Mouse (Mus musculus): ENCODE measurements around the gene Hsf5. TPM values are rescaled to one million over a fixed set of nuclear protein-coding genes. Genes with fewer than 3 reads are reported as not detected.

Gene Hsf5
- 0.38 and 0.41 TPM in 2 replicates for polyA plus RNA-seq (2014; fragmentation: Nextera tagmentation; extraction: Ambion mirVana)

- DNase-seq (no peak), ATAC-seq (ENCODE audit: insufficient read depth) (no peak)
- peaks cover 74% of the 10 kb centered on the region for H3K36me3 ChIP-seq (ENCODE audit: insufficient read depth)
- no peaks in the 10 kb centered on the region for H3K27me3 ChIP-seq (ENCODE audit: insufficient read depth, low read length)
- H3K9ac ChIP-seq = no peak within 1 kb of the TSS
- H3K4me1 ChIP-seq (ENCODE audit: insufficient read depth) = no peaks in the 10 kb centered on the region
- H3K4me2 ChIP-seq = no peak within 1 kb of the TSS
- TF ChIP-seq CTCF (IDR thresholded peaks at IDR 0.05; ENCODE audit: low read depth) = no peak
- H3K9me3 ChIP-seq (ENCODE audit: low read depth, low read length) = no peaks in the 10 kb centered on the region
- 86% methylated on average over 61 of the region's 69 CpGs for WGBS
- H3K27ac ChIP-seq (ENCODE audit: low read depth) = no peak within 1 kb of the TSS
- no peak within 1 kb of the TSS for H3K4me3 ChIP-seq (ENCODE audit: low read depth, low read length)
Measured at GRCm38 (mm10) chr11:87616790-87617474, at the start of gene Hsf5. Gene Hsf5 (plus strand): TSS chr11:87617164.

DNA sequence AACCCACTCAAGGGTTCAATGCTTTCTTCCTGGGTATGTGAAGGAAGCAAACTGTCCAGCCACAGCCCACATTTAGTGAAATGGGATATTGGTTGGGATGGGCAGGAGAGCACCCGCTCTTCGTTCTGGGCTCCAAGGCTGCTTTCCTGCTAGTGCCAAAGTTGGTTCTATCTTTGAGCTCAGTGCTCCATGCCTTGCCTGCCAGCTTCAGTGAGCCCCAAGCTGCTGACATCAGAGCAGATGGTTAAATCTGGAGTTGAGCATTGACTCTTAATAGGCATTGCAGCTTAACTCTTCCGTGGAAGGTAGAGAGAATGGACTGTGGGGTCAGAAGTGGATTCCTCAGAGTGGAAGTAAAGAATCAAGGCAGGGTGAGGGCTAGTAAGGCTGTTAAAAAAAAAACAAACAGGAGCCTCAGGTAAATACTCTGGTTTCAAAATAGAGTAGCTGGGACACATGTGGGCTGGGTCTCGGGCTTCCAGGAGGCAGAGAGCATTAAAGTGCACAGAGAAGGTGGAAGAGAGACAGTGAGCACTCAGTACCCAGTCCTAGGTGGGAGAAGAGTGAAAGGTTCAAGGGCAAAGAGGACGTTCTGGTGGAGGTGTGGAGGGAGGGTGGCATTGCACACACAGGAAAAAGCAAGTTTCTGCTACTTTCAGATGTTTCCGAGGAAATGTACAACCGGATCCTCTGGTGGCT, 48.6 kb upstream of the Hsf5 start, which contains the start of gene Sept4:
TSS of gene Sept4 (plus strand) at position 649 of the 699 bp plus-strand sequence.
- ATAC-seq (ENCODE audit: insufficient read depth) = no peak
- H3K9me3 ChIP-seq (ENCODE audit: low read depth, low read length) = no peaks in the 10 kb centered on the region
- no peak within 1 kb of the TSS for H3K27ac ChIP-seq (ENCODE audit: low read depth)
- no peak within 1 kb of the TSS for H3K4me3 ChIP-seq (ENCODE audit: low read depth, low read length)
- DNase-seq = no peak
- H3K4me1 ChIP-seq (ENCODE audit: insufficient read depth) = no peaks in the 10 kb centered on the region; the same call in 1 of the 2 replicates
- WGBS = 74% methylated on average over 7 of the region's 7 CpGs
- no peak for TF ChIP-seq CTCF (IDR thresholded peaks at IDR 0.05; ENCODE audit: low read depth)
- H3K9ac ChIP-seq = no peak within 1 kb of the TSS
- no peaks in the 10 kb centered on the region for H3K36me3 ChIP-seq (ENCODE audit: insufficient read depth)
- no peaks in the 10 kb centered on the region for H3K27me3 ChIP-seq (ENCODE audit: insufficient read depth, low read length)
- no peak within 1 kb of the TSS for H3K4me2 ChIP-seq

- H3K4me1 ChIP-seq (ENCODE audit: insufficient read depth) = no peaks in the 10 kb centered on the region; the same call in 1 of the 2 replicates
- 40% methylated on average over 5 of the region's 5 CpGs for WGBS
- H3K27me3 ChIP-seq (ENCODE audit: insufficient read depth, low read length) = no peaks in the 10 kb centered on the region
- no peak for DNase-seq
- no peak overlapping the region for H3K4me3 ChIP-seq (ENCODE audit: low read depth, low read length)
- H3K9ac ChIP-seq = no peak overlapping the region
- no peaks in the 10 kb centered on the region for H3K36me3 ChIP-seq (ENCODE audit: insufficient read depth)
- no peaks in the 10 kb centered on the region for H3K9me3 ChIP-seq (ENCODE audit: low read depth, low read length)
- no peak for TF ChIP-seq CTCF (IDR thresholded peaks at IDR 0.05; ENCODE audit: low read depth)
- H3K4me2 ChIP-seq = no peak overlapping the region
- ATAC-seq (ENCODE audit: insufficient read depth) = no peak
- H3K27ac ChIP-seq (ENCODE audit: low read depth) = no peak overlapping the region
Measured at GRCm38 (mm10) chr11:87570743-87571142, 46.2 kb upstream of the Hsf5 start.

GRCm38 (mm10) chr11:87571361-87571950, 45.5 kb upstream of the Hsf5 start:
- Histone ChIP-seq H3K4me2 (no peak overlapping the region), H3K4me3 (ENCODE audit: low read depth, low read length) (no peak overlapping the region), H3K4me1 (ENCODE audit: insufficient read depth) (no peaks in the 10 kb centered on the region; the same call in 1 of the 2 replicates), H3K9ac (no peak overlapping the region), H3K27me3 (ENCODE audit: insufficient read depth, low read length) (no peaks in the 10 kb centered on the region), H3K36me3 (ENCODE audit: insufficient read depth) (no peaks in the 10 kb centered on the region), H3K27ac (ENCODE audit: low read depth) (no peak overlapping the region), H3K9me3 (ENCODE audit: low read depth, low read length) (no peaks in the 10 kb centered on the region)
- no peak for ATAC-seq (ENCODE audit: insufficient read depth)
- no peak for DNase-seq
- 89% methylated on average over 1 of the region's 1 CpGs for WGBS
- no peak for TF ChIP-seq CTCF (IDR thresholded peaks at IDR 0.05; ENCODE audit: low read depth)

DNA sequence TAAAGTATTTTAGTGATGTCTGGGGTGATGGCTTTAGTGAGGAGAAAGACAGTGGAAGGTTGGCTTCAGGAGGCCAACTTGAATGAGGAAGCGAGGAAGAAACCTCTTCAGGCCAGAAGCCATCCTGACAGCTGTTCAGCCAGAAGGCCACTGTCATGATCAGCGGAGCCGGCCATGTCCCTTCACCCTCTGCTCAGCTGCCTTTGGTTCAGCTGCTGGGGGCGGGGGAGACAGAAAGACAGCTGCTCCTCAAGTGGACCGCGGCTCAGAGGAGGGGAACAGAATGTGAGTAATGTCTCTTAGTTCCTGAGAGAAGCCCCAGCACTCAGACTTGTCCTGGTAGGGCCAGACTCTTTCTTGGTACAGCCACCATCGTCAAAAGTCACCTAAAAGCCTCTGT, 43.2 kb upstream of the Hsf5 start:
- no peaks in the 10 kb centered on the region for H3K27me3 ChIP-seq (ENCODE audit: insufficient read depth, low read length)
- TF ChIP-seq CTCF (IDR thresholded peaks at IDR 0.05; ENCODE audit: low read depth) = no peak
- DNase-seq = no peak
- H3K9ac ChIP-seq = no peak overlapping the region
- no peak overlapping the region for H3K4me3 ChIP-seq (ENCODE audit: low read depth, low read length)
- H3K9me3 ChIP-seq (ENCODE audit: low read depth, low read length) = no peaks in the 10 kb centered on the region
- WGBS = 50% methylated on average over 7 of the region's 7 CpGs
- no peak for ATAC-seq (ENCODE audit: insufficient read depth)
- no peak overlapping the region for H3K27ac ChIP-seq (ENCODE audit: low read depth)
- H3K4me1 ChIP-seq (ENCODE audit: insufficient read depth) = peaks cover 7% of the 10 kb centered on the region
- no peaks in the 10 kb centered on the region for H3K36me3 ChIP-seq (ENCODE audit: insufficient read depth)
- H3K4me2 ChIP-seq = no peak overlapping the region

GRCm38 (mm10) chr11:87574520-87575180, 42.3 kb upstream of the Hsf5 start:
- Histone ChIP-seq H3K4me3 (ENCODE audit: low read depth, low read length) (no peak overlapping the region), H3K27ac (ENCODE audit: low read depth) (no peak overlapping the region), H3K36me3 (ENCODE audit: insufficient read depth) (no peaks in the 10 kb centered on the region), H3K4me1 (ENCODE audit: insufficient read depth) (peaks cover 7% of the 10 kb centered on the region), H3K9me3 (ENCODE audit: low read depth, low read length) (no peaks in the 10 kb centered on the region), H3K4me2 (no peak overlapping the region), H3K9ac (no peak overlapping the region), H3K27me3 (ENCODE audit: insufficient read depth, low read length) (no peaks in the 10 kb centered on the region)
- ATAC-seq (ENCODE audit: insufficient read depth) = no peak
- no peak for TF ChIP-seq CTCF (IDR thresholded peaks at IDR 0.05; ENCODE audit: low read depth)
- DNase-seq = no peak
- WGBS = 42% methylated on average over 21 of the region's 21 CpGs
